Mouse (Mus musculus) lung, adult 2 months (tissue): ENCODE data around the gene Kxd1.

Source experiments
- CTCF ChIP-seq: fragments of 200-500 bp; IDR thresholded peaks from 2 replicates; pipeline ENCODE4 v1.5.1; 2011; ENCODE audit warnings: mild to moderate bottlenecking, low read length, control low read depth; ENCODE audit not compliant: insufficient read depth
- POLR2A ChIP-seq: fragments of 200-500 bp; IDR thresholded peaks from 2 replicates; pipeline ENCODE4 v1.6.1; 2011; ENCODE audit warnings: low read depth, mild to moderate bottlenecking, control low read depth, low read length, borderline replicate concordance; ENCODE audit errors: extremely low read depth

GRCm38 (mm10) chr8:70460606-70461005 is 67.2 kb downstream of the Kxd1 start:
- TF ChIP-seq POLR2A (no peak), CTCF (no peak)
